In genomic region chr4:128989678-128990077, GRCm38 (mm10) we compare ENCODE assay signal across 17 mouse cellular contexts. TPM values are rescaled to one million over a fixed set of nuclear protein-coding genes. Genes with fewer than 3 reads are reported as not detected.
A peak's percentile ranks its signal among the peaks of the same experiment; 100 is the strongest.
DNase-seq lines count a peak whose midpoint lies in the region; ATAC-seq and TF ChIP-seq lines count a peak whose summit lies in the region.
"Had no signal": no experiment of that assay in that cellular context is flagged by ENCODE, and none has a peak within 500 bp of the region (broad histone marks: within the 10 kb centered on the region; RNA-seq: fewer than 3 reads in every experiment).

No protein-coding gene starts in this region.

- ATAC-seq in heart, postnatal 0 days (ENCODE audit: insufficient read depth, low read depth), result no peak
- ATAC-seq: forebrain, embryonic 15.5 days; hindbrain, embryonic 16.5 days had no signal

- H3K9me3 ChIP-seq in heart, postnatal 0 days (replicated peaks; ENCODE audit: control insufficient read depth, low read length), result no peaks in the 10 kb centered on the region
- H3K9me3 ChIP-seq in E14TG2a.4 (ENCODE audit: low read length) (no peaks in the 10 kb centered on the region), ES-E14 (ENCODE audit: control insufficient read depth, insufficient read depth, low read depth, low read length) (no peaks in the 10 kb centered on the region)
- H3K9me3 ChIP-seq: forebrain, embryonic 15.5 days; heart, embryonic 15.5 days; limb, embryonic 13.5 days had no signal

- 46% methylated on average over 11 of the region's 11 CpGs for WGBS in heart, postnatal 0 days

- H3K4me2 ChIP-seq in heart, postnatal 0 days (ENCODE audit: low read depth, low read length), result no peak overlapping the region
- H3K4me2 ChIP-seq: forebrain, embryonic 15.5 days; heart, embryonic 15.5 days; limb, embryonic 13.5 days had no signal

- in situ Hi-C loops in ES-E14 (cut with MboI; ENCODE audit: low sequenced_read_pairs in 2 of 2, unreplicated experiment in 2 of 2), result no loop called here

- no peak overlapping the region for H3K4me3 ChIP-seq in heart, postnatal 0 days (ENCODE audit: low read depth, low read length)
- H3K4me3 ChIP-seq in E14TG2a.4 (replicated peaks; ENCODE audit: low read length), result peak overlapping the region; percentile 45; the same call in 1 of the 2 replicates
- H3K4me3 ChIP-seq in ES-E14 (ENCODE audit: insufficient read depth in 1 of 2, low read depth in 1 of 2, low read length in 2 of 2, poor library complexity in 1 of 2, severe bottlenecking in 1 of 2), result no peak overlapping the region; a peak in 1 of 4 replicates
- H3K4me3 ChIP-seq: forebrain, embryonic 15.5 days; heart, embryonic 15.5 days; limb, embryonic 13.5 days had no signal

- TF ChIP-seq EP300 in heart, postnatal 0 days (IDR thresholded peaks at IDR 0.05; ENCODE audit: low read depth), result no peak

- no peak for DNase-seq in heart, postnatal 0 days (ENCODE audit: low spot score)
- no peak for DNase-seq in heart, postnatal 4 days
- no peak for DNase-seq in ES-E14 (ENCODE audit: low read depth, low spot score)
- DNase-seq in kidney, postnatal 25 days, result peak; percentile 84 to 92
- no peak for DNase-seq in gastrocnemius, postnatal 36 days
- DNase-seq in yolk sac, embryonic 10.5 days (ENCODE audit: low spot score), result no peak
- DNase-seq: cerebellum, postnatal 10 days; heart, adult 11 months; lung, adult 2 months; lung, postnatal 4 days; right cerebral cortex, postnatal 25 days; thymus, postnatal 4 days had no signal

- 0 out of 2 replicates have a peak overlapping the region, but pooled peaks have one; percentile 11 for H3K27ac ChIP-seq in heart, postnatal 0 days (ENCODE audit: low read depth)
- no peak overlapping the region for H3K27ac ChIP-seq in ES-E14 (ENCODE audit: insufficient read depth, low read depth, low read length, poor library complexity, severe bottlenecking)
- H3K27ac ChIP-seq: forebrain, embryonic 15.5 days; heart, embryonic 15.5 days; limb, embryonic 13.5 days had no signal

- H3K36me3 ChIP-seq in heart, postnatal 0 days (replicated peaks; ENCODE audit: control insufficient read depth, insufficient read depth, low read length), result no peaks in the 10 kb centered on the region
- H3K36me3 ChIP-seq in E14TG2a.4 (ENCODE audit: insufficient read depth, low read length), result peaks cover 4% of the 10 kb centered on the region
- no peaks in the 10 kb centered on the region for H3K36me3 ChIP-seq in ES-E14 (ENCODE audit: control insufficient read depth, insufficient read depth, low read length, poor library complexity, severe bottlenecking)
- H3K36me3 ChIP-seq: forebrain, embryonic 15.5 days; heart, embryonic 15.5 days; limb, embryonic 13.5 days had no signal

- H3K27me3 ChIP-seq in heart, postnatal 0 days (ENCODE audit: control insufficient read depth, insufficient read depth, low read length), result no peaks in the 10 kb centered on the region
- H3K27me3 ChIP-seq in E14TG2a.4 (ENCODE audit: insufficient read depth, low read length), result no peaks in the 10 kb centered on the region
- H3K27me3 ChIP-seq: forebrain, embryonic 15.5 days; heart, embryonic 15.5 days; limb, embryonic 13.5 days had no signal

- intact Hi-C loops in gastrocnemius, postnatal 36 days (cut with DNase I), result no loop called here

- H3K9ac ChIP-seq in heart, postnatal 0 days (replicated peaks; ENCODE audit: low read depth, low read length), result no peak overlapping the region
- 0 out of 2 replicates have a peak overlapping the region, but pooled peaks have one; percentile 33 for H3K9ac ChIP-seq in ES-E14 (ENCODE audit: insufficient read depth, low read depth, low read length, poor library complexity, severe bottlenecking)
- H3K9ac ChIP-seq: forebrain, embryonic 15.5 days; heart, embryonic 15.5 days; limb, embryonic 13.5 days had no signal

- TF ChIP-seq CTCF in heart, postnatal 0 days (IDR thresholded peaks at IDR 0.05; ENCODE audit: low read depth), result no peak
- TF ChIP-seq CTCF in E14TG2a.4 (conservative IDR thresholded peaks at IDR 0.05; ENCODE audit: low read length), result no peak

- H3K4me1 ChIP-seq in heart, postnatal 0 days (ENCODE audit: control insufficient read depth, insufficient read depth), result peaks cover 10% of the 10 kb centered on the region
- H3K4me1 ChIP-seq in E14TG2a.4 (replicated peaks; ENCODE audit: low read depth, low read length) (peaks cover 74% of the 10 kb centered on the region), ES-E14 (ENCODE audit: control insufficient read depth in 2 of 2, insufficient read depth in 2 of 2, low read length in 2 of 2, poor library complexity in 1 of 2) (peaks cover 3 to 7% of the 10 kb centered on the region in 2 experiments; a peak in 3 of 4 replicates)

TF ChIP-seq in ES-E14, 5 proteins besides CTCF, POLR2A, EP300 and RAD21:
- TF ChIP-seq CHD2 (IDR thresholded peaks at IDR 0.05; ENCODE audit: low read depth, low read length) (no peak), ZC3H11A (IDR thresholded peaks at IDR 0.05; ENCODE audit: borderline replicate concordance, low read depth, low read length) (no peak), ZNF384 (IDR thresholded peaks at IDR 0.05; ENCODE audit: low read depth, low read length) (no peak), MAFK (IDR thresholded peaks at IDR 0.05; ENCODE audit: insufficient read depth, low read depth, low read length) (no peak), HCFC1 (IDR thresholded peaks at IDR 0.05; ENCODE audit: borderline replicate concordance, insufficient read depth, low read length) (no peak)

RNA-seq across cellular contexts. Expression of gene Ak2, which starts 2.1 kb away (rescaled TPM):
- 46.0 and 58.6 TPM in 2 replicates for total RNA-seq in heart, postnatal 0 days (2014; rRNA removed; ENCODE audit: low replicate concordance)
- polyA plus RNA-seq in heart, postnatal 0 days (2015; fragmentation: Nextera tagmentation; extraction: Ambion mirVana), result 148 and 153 TPM in 2 replicates
- total RNA-seq in heart, postnatal 4 days (2021), result 100 to 1,000 TPM; 104 to 105 TPM
- 148 and 177 TPM in 2 replicates for total RNA-seq in ES-E14 (2012; rRNA removed)
- 10 to 100 TPM; 28.1 to 34.1 TPM for total RNA-seq in gastrocnemius, postnatal 36 days (2021)

RNA-seq across cellular contexts. Expression of gene Azin2, which starts 27.4 kb away (rescaled TPM):
- total RNA-seq in heart, postnatal 0 days (2014; rRNA removed; ENCODE audit: low replicate concordance), result 4.8 and 7.7 TPM in 2 replicates
- 6.0 and 7.1 TPM in 2 replicates for polyA plus RNA-seq in heart, postnatal 0 days (2015; fragmentation: Nextera tagmentation; extraction: Ambion mirVana)
- 1 to 10 TPM; 7.7 to 8.7 TPM for total RNA-seq in heart, postnatal 4 days (2021)
- total RNA-seq in ES-E14 (2012; rRNA removed), result 16.0 and 21.2 TPM in 2 replicates
- total RNA-seq in gastrocnemius, postnatal 36 days (2021), result 1 to 10 TPM; 2.2 to 2.6 TPM

Comparison
In these comparisons a context has a peak if more than half of its experiments do, and no peak if none do; other contexts are left out.
1. DNase-seq: peak in kidney, postnatal 25 days (2 of 2); none in heart, postnatal 0 days (single experiment), heart, postnatal 4 days (single experiment), ES-E14 (single experiment), gastrocnemius, postnatal 36 days (0 of 2) and yolk sac, embryonic 10.5 days (single experiment).